Mouse (Mus musculus): ENCODE data around the gene Phlpp1. TPM values are rescaled to one million over a fixed set of nuclear protein-coding genes. Genes with fewer than 3 reads are reported as not detected.

The Phlpp1 gene
- total and polyA plus RNA-seq, 3 experiments: 5.0 to 9.4 TPM; not detected in 1

- no peak overlapping the region for H3K27ac ChIP-seq (ENCODE audit: control insufficient read depth, low read depth, low read length)
- H3K79me2 ChIP-seq (ENCODE audit: control insufficient read depth, insufficient read depth, low read length, poor library complexity): 0 out of 2 replicates have a peak, but pooled peaks cover 1% of the 10 kb centered on the region
- no peak overlapping the region for H3K9ac ChIP-seq (ENCODE audit: control insufficient read depth, low read depth, low read length, poor library complexity, severe bottlenecking)
- no peak for TF ChIP-seq TCF12 (IDR thresholded peaks at IDR 0.05; ENCODE audit: low read depth, low read length)
- no peak for TF ChIP-seq CHD2 (IDR thresholded peaks at IDR 0.05; ENCODE audit: low read length)
- no peak for TF ChIP-seq ZMIZ1 (IDR thresholded peaks at IDR 0.05; ENCODE audit: low read depth, low read length)
- TF ChIP-seq NRF1 (IDR thresholded peaks at IDR 0.05; ENCODE audit: insufficient read depth, low read depth, low read length, poor library complexity, severe bottlenecking): no peak
- no peak for TF ChIP-seq USF1 (IDR thresholded peaks at IDR 0.05; ENCODE audit: low read depth, low read length)
- no peak for TF ChIP-seq GATA1 (IDR thresholded peaks at IDR 0.05; ENCODE audit: low read depth, low read length)
- no peak for TF ChIP-seq MEF2A (IDR thresholded peaks at IDR 0.05; ENCODE audit: extremely low read depth, insufficient replicate concordance, low read depth, low read length, poor library complexity, severe bottlenecking)
- TF ChIP-seq ELF1 (IDR thresholded peaks at IDR 0.05; ENCODE audit: low read depth, low read length): no peak
- no peak for TF ChIP-seq CTCF (IDR thresholded peaks at IDR 0.05 in 2 of 3, conservative IDR thresholded peaks at IDR 0.05 in 1 of 3; ENCODE audit: control insufficient read depth in 1 of 3, insufficient read depth in 1 of 3, low read depth in 2 of 3, low read length in 3 of 3, poor library complexity in 1 of 3, severe bottlenecking in 1 of 3)
- no peak for TF ChIP-seq MAX (IDR thresholded peaks at IDR 0.05; ENCODE audit: low read length)
- TF ChIP-seq ETS1 (IDR thresholded peaks at IDR 0.05; ENCODE audit: low read depth, low read length): no peak
- no peak for TF ChIP-seq RAD21 (IDR thresholded peaks at IDR 0.05; ENCODE audit: low read depth, low read length)
- no peak for TF ChIP-seq MYB (IDR thresholded peaks at IDR 0.05; ENCODE audit: low read depth, low read length)
- peaks cover 0 to 8% of the 10 kb centered on the region in 2 experiments; a peak in 2 of 4 replicates for H3K36me3 ChIP-seq (ENCODE audit: control insufficient read depth in 1 of 2, insufficient read depth in 2 of 2, low read length in 2 of 2)
- peaks cover 3 to 6% of the 10 kb centered on the region in 2 experiments; a peak in 3 of 4 replicates for H3K4me1 ChIP-seq (ENCODE audit: control insufficient read depth in 1 of 2, insufficient read depth in 2 of 2, low read length in 2 of 2)
- DNase-seq (ENCODE audit: low read depth, low spot score): no peak
- H3K9me3 ChIP-seq (replicated peaks; ENCODE audit: insufficient read depth, low read length): no peaks in the 10 kb centered on the region
- no peaks in the 10 kb centered on the region for H3K27me3 ChIP-seq (ENCODE audit: control insufficient read depth in 1 of 2, insufficient read depth in 2 of 2, low read length in 2 of 2)
- H3K4me3 ChIP-seq (ENCODE audit: control insufficient read depth in 1 of 2, insufficient read depth in 1 of 2, low read depth in 2 of 2, low read length in 2 of 2): no peak overlapping the region
Measured at GRCm38 (mm10) chr1:106210461-106210860, 38.9 kb downstream of the Phlpp1 start.

- Histone ChIP-seq H3K4me3 (ENCODE audit: control insufficient read depth in 1 of 2, insufficient read depth in 1 of 2, low read depth in 2 of 2, low read length in 2 of 2) (no peak overlapping the region), H3K36me3 (ENCODE audit: control insufficient read depth in 1 of 2, insufficient read depth in 2 of 2, low read length in 2 of 2) (peaks cover 0 to 8% of the 10 kb centered on the region in 2 experiments; a peak in 2 of 4 replicates), H3K79me2 (ENCODE audit: control insufficient read depth, insufficient read depth, low read length, poor library complexity) (0 out of 2 replicates have a peak, but pooled peaks cover 1% of the 10 kb centered on the region), H3K9me3 (replicated peaks; ENCODE audit: insufficient read depth, low read length) (no peaks in the 10 kb centered on the region), H3K9ac (ENCODE audit: control insufficient read depth, low read depth, low read length, poor library complexity, severe bottlenecking) (no peak overlapping the region), H3K27ac (ENCODE audit: control insufficient read depth, low read depth, low read length) (no peak overlapping the region), H3K27me3 (ENCODE audit: control insufficient read depth in 1 of 2, insufficient read depth in 2 of 2, low read length in 2 of 2) (no peaks in the 10 kb centered on the region), H3K4me1 (ENCODE audit: control insufficient read depth in 1 of 2, insufficient read depth in 2 of 2, low read length in 2 of 2) (peaks cover 3 to 6% of the 10 kb centered on the region in 2 experiments; a peak in 3 of 4 replicates)
- DNase-seq (ENCODE audit: low read depth, low spot score): no peak
- TF ChIP-seq USF1 (IDR thresholded peaks at IDR 0.05; ENCODE audit: low read depth, low read length): no peak
- no peak for TF ChIP-seq MAX (IDR thresholded peaks at IDR 0.05; ENCODE audit: low read length)
- no peak for TF ChIP-seq GATA1 (IDR thresholded peaks at IDR 0.05; ENCODE audit: low read depth, low read length)
- no peak for TF ChIP-seq POLR2AphosphoS2 (IDR thresholded peaks at IDR 0.05; ENCODE audit: low read length)
- no peak for TF ChIP-seq MXI1 (IDR thresholded peaks at IDR 0.05; ENCODE audit: low read depth, low read length)
- TF ChIP-seq HCFC1 (IDR thresholded peaks at IDR 0.05; ENCODE audit: low read depth, low read length): no peak
- no peak for TF ChIP-seq MAFK (IDR thresholded peaks at IDR 0.05; ENCODE audit: borderline replicate concordance, low read depth, low read length)
- TF ChIP-seq RAD21 (IDR thresholded peaks at IDR 0.05; ENCODE audit: low read depth, low read length): no peak
- TF ChIP-seq MEF2A (IDR thresholded peaks at IDR 0.05; ENCODE audit: extremely low read depth, insufficient replicate concordance, low read depth, low read length, poor library complexity, severe bottlenecking): no peak
- no peak for TF ChIP-seq BHLHE40 (IDR thresholded peaks at IDR 0.05; ENCODE audit: borderline replicate concordance, low read depth, low read length)
- TF ChIP-seq ZKSCAN1 (IDR thresholded peaks at IDR 0.05; ENCODE audit: low read depth, low read length): no peak
- TF ChIP-seq TAL1 (IDR thresholded peaks at IDR 0.05; ENCODE audit: low read length): no peak
- TF ChIP-seq CHD2 (IDR thresholded peaks at IDR 0.05; ENCODE audit: low read length): no peak
- no peak for TF ChIP-seq JUND (IDR thresholded peaks at IDR 0.05; ENCODE audit: low read depth, low read length)
- no peak for TF ChIP-seq TBP (IDR thresholded peaks at IDR 0.05; ENCODE audit: low read depth, low read length)
- TF ChIP-seq CTCF (IDR thresholded peaks at IDR 0.05 in 2 of 3, conservative IDR thresholded peaks at IDR 0.05 in 1 of 3; ENCODE audit: control insufficient read depth in 1 of 3, insufficient read depth in 1 of 3, low read depth in 2 of 3, low read length in 3 of 3, poor library complexity in 1 of 3, severe bottlenecking in 1 of 3): no peak
- TF ChIP-seq NRF1 (IDR thresholded peaks at IDR 0.05; ENCODE audit: insufficient read depth, low read depth, low read length, poor library complexity, severe bottlenecking): no peak
Measured at GRCm38 (mm10) chr1:106211146-106211545, 39.6 kb downstream of the Phlpp1 start.

All from MEL (cell line).